Mouse (Mus musculus): ENCODE results near the gene 1810043G02Rik. TPM values are rescaled to one million over a fixed set of nuclear protein-coding genes. Genes with fewer than 3 reads are reported as not detected.

Gene 1810043G02Rik
- polyA plus RNA-seq, 1 experiment, result 14.6 TPM

DNA sequence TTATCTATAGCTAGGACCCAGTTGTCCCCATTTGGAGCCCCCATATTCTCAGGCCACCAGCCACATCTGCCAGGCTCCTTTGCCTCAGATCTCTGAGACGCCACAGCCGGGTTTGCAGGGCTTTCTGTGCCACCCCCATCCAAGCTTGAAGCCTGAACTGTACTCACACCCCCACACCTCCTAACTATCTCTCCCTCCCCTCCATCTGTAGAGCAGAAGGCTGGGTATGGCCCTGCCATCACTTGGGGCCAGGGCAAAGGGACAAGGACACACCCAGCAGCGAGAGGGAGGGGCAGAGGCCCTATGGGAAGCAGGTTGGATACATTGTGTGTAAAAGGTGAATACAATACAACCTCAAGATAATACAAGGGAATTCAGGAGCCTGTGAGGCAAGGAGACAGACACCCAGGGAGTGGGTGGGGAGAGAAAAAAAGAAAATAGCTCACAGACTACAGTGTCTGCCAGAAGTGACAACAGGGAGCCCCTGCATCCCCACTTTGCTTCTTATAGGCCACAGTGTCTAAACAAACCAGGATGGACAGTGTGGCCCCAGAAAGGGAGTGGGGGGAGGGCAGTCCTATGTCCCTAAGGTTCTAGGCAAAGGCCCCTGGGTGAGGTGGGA is 26.3 kb downstream of the 1810043G02Rik start:
- peaks cover 21% of the 10 kb centered on the region for H3K36me3 ChIP-seq (ENCODE audit: control insufficient read depth, insufficient read depth)

DNA sequence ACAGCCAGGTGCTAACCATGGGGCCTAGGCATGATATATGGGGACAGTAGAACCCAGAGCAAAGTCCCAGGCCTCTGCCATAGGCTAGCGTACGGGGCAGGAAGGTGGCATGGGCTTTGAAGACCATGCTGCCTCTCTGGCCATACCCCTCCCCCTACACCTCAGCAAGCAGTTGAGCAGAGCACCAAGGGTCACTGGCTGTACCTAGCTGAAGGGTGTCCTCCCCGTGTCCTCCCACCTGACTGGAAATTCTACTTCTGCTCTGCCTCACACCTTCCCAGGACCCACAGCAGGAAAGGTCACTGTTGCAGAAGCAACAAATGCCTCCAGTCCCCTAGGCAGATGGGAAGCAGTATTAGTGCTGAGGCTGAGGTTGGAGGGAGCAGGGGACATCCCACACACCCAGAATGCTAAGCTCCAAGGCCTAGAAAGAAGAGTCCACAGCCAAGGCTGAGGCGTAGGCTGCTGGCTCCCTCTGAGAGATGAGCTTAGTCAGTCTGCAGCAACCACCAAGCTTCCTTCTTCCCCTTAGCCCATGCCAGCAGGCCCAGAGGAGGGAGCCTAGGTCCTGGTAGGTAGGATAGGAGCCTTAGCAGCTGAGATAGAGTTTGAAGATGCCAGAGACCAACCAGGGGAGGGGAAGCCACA is 27.6 kb downstream of the 1810043G02Rik start:
- Histone ChIP-seq H3K36me3 (ENCODE audit: control insufficient read depth, insufficient read depth) (peaks cover 11% of the 10 kb centered on the region), H3K4me3 (ENCODE audit: insufficient read depth, poor library complexity, severe bottlenecking) (no peak overlapping the region), H3K79me2 (ENCODE audit: control insufficient read depth, insufficient read depth) (peaks cover 37% of the 10 kb centered on the region), H3K27me3 (ENCODE audit: control insufficient read depth, insufficient read depth, insufficient read length) (no peaks in the 10 kb centered on the region), H3ac (ENCODE audit: control insufficient read depth, insufficient read length, low read depth) (no peak overlapping the region), H3K79me3 (ENCODE audit: low read depth) (peaks cover 8% of the 10 kb centered on the region)
- no peak for TF ChIP-seq FOSL1 (IDR thresholded peaks at IDR 0.05; ENCODE audit: insufficient read depth, low read length, poor library complexity, severe bottlenecking)
- no peak for TF ChIP-seq CEBPB (IDR thresholded peaks at IDR 0.05; ENCODE audit: low read depth)
- TF ChIP-seq MAX (IDR thresholded peaks at IDR 0.05), result no peak
- TF ChIP-seq CTCF (IDR thresholded peaks at IDR 0.05; ENCODE audit: control insufficient read depth, insufficient read depth, insufficient read length), result no peak
- no peak for TF ChIP-seq MYOD1 (IDR thresholded peaks at IDR 0.05; ENCODE audit: control insufficient read depth, insufficient read length, low read depth)
- TF ChIP-seq USF1 (IDR thresholded peaks at IDR 0.05; ENCODE audit: low read depth), result no peak

More for the DNA sequence above, 26.3 kb downstream of the 1810043G02Rik start:
- TF ChIP-seq CEBPB (IDR thresholded peaks at IDR 0.05; ENCODE audit: low read depth) (no peak), MYOD1 (IDR thresholded peaks at IDR 0.05; ENCODE audit: control insufficient read depth, insufficient read length, low read depth) (no peak), CTCF (IDR thresholded peaks at IDR 0.05; ENCODE audit: control insufficient read depth, insufficient read depth, insufficient read length) (no peak), USF1 (IDR thresholded peaks at IDR 0.05; ENCODE audit: low read depth) (no peak), FOSL1 (IDR thresholded peaks at IDR 0.05; ENCODE audit: insufficient read depth, low read length, poor library complexity, severe bottlenecking) (no peak), MYOG (IDR thresholded peaks at IDR 0.05; ENCODE audit: control insufficient read depth, extremely low read depth, insufficient read length) (no peak), MAX (IDR thresholded peaks at IDR 0.05) (no peak)
- Histone ChIP-seq H3K79me2 (ENCODE audit: control insufficient read depth, insufficient read depth) (peaks cover 37% of the 10 kb centered on the region), H3K79me3 (ENCODE audit: low read depth) (peaks cover 8% of the 10 kb centered on the region), H3K4me3 (ENCODE audit: insufficient read depth, poor library complexity, severe bottlenecking) (no peak overlapping the region), H3ac (ENCODE audit: control insufficient read depth, insufficient read length, low read depth) (no peak overlapping the region), H3K27me3 (ENCODE audit: control insufficient read depth, insufficient read depth, insufficient read length) (no peaks in the 10 kb centered on the region)

DNA sequence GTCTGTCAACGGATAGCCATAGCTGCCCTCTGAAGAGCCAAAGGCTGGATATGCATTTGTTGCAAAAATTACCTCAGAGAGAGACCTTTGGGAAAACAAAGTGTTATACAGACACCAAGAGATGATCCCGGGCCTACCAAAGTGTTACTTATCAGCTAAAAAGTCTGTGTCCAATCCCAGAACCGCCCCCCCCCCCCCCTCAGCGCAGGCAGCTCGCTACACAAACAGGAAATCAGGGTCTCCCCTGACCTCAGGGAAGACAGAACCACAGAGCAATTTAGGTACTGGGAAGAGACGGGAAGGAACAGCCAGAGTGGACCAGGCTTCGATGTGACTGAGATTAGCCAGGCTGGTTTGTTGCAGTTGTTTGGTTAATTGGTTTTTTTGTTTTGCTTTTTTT is 28.9 kb downstream of the 1810043G02Rik start:
- TF ChIP-seq CEBPB (IDR thresholded peaks at IDR 0.05; ENCODE audit: low read depth) (no peak), CTCF (IDR thresholded peaks at IDR 0.05; ENCODE audit: control insufficient read depth, insufficient read depth, insufficient read length) (no peak), USF1 (IDR thresholded peaks at IDR 0.05; ENCODE audit: low read depth) (no peak), MAX (IDR thresholded peaks at IDR 0.05) (no peak), MYOD1 (IDR thresholded peaks at IDR 0.05; ENCODE audit: control insufficient read depth, insufficient read length, low read depth) (no peak), MYOG (IDR thresholded peaks at IDR 0.05; ENCODE audit: control insufficient read depth, extremely low read depth, insufficient read length) (no peak), FOSL1 (IDR thresholded peaks at IDR 0.05; ENCODE audit: insufficient read depth, low read length, poor library complexity, severe bottlenecking) (no peak)
- Histone ChIP-seq H3K79me3 (ENCODE audit: low read depth) (peaks cover 8% of the 10 kb centered on the region), H3ac (ENCODE audit: control insufficient read depth, insufficient read length, low read depth) (no peak overlapping the region), H3K27me3 (ENCODE audit: control insufficient read depth, insufficient read depth, insufficient read length) (no peaks in the 10 kb centered on the region), H3K79me2 (ENCODE audit: control insufficient read depth, insufficient read depth) (peaks cover 37% of the 10 kb centered on the region), H3K36me3 (ENCODE audit: control insufficient read depth, insufficient read depth) (peaks cover 7% of the 10 kb centered on the region), H3K4me3 (ENCODE audit: insufficient read depth, poor library complexity, severe bottlenecking) (no peak overlapping the region)

DNA sequence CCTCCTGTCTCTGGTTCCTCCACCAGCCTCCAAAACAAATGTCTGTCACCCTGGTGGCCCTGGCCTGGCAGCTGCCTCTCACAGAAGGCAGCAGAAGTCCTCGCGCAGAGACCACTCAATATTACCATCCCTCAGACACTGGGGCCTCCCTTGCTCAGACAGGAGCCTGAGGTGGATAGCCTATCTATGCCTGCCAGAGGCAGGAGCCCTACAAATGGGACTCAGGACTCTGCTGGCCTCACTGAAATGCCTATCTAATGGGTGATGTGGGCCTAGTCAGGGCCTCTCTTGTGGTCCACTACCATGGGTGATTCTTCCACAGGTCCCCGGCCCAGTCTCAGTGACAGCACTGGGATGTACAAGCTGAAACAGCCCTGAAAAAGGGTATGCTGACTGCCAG is 29.8 kb downstream of the 1810043G02Rik start:
- H3K4me3 ChIP-seq (ENCODE audit: insufficient read depth, poor library complexity, severe bottlenecking), result no peak overlapping the region
- TF ChIP-seq MAX (IDR thresholded peaks at IDR 0.05) (no peak), CTCF (IDR thresholded peaks at IDR 0.05; ENCODE audit: control insufficient read depth, insufficient read depth, insufficient read length) (no peak), FOSL1 (IDR thresholded peaks at IDR 0.05; ENCODE audit: insufficient read depth, low read length, poor library complexity, severe bottlenecking) (no peak), MYOG (IDR thresholded peaks at IDR 0.05; ENCODE audit: control insufficient read depth, extremely low read depth, insufficient read length) (no peak), CEBPB (IDR thresholded peaks at IDR 0.05; ENCODE audit: low read depth) (no peak), USF1 (IDR thresholded peaks at IDR 0.05; ENCODE audit: low read depth) (no peak), MYOD1 (IDR thresholded peaks at IDR 0.05; ENCODE audit: control insufficient read depth, insufficient read length, low read depth) (no peak)
- peak overlapping the region; percentile 16 for H3ac ChIP-seq (ENCODE audit: control insufficient read depth, insufficient read length, low read depth)
- no peaks in the 10 kb centered on the region for H3K27me3 ChIP-seq (ENCODE audit: control insufficient read depth, insufficient read depth, insufficient read length)
- H3K79me2 ChIP-seq (ENCODE audit: control insufficient read depth, insufficient read depth), result peaks cover 37% of the 10 kb centered on the region
- no peaks in the 10 kb centered on the region for H3K36me3 ChIP-seq (ENCODE audit: control insufficient read depth, insufficient read depth)
- H3K79me3 ChIP-seq (ENCODE audit: low read depth), result peaks cover 8% of the 10 kb centered on the region

DNA sequence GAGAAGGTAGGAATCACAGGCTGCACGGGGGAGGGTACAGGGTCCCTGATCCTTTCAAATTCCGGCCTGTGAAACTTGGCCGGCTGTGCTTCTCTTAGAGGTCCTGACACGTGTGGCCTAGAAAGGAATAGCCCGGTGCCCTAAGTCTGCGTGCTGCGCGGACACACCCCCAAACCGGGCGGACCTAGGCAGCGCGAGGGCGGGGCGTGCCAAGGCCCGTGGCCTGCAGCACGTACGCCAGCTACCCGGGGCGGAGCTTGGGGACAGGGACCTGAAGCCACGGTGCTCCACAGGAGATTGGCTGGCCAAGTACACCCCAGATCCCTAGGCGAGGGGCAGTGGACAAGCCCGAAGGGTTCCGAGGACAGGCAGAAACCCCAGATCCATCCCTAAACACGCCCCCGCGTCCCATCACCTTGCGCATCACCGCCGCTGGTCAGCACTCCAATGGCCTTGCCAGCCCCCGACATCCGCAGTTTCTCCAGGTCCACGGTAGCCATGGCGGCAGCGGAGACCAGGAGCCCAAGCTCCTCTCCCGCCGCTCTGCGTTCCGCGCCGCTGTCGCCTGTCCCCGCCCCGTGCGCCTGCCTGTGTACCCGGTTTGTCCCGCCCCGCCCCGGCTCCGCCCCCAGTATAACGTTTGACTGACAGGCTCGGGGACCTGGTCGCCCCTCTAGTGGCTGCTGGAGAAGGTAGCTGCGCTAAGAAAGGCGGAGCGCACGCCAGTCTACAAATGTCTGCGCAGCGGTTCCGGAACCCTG is 31.0 kb downstream of the 1810043G02Rik start:
- H3K79me3 ChIP-seq (ENCODE audit: low read depth), result peaks cover 8% of the 10 kb centered on the region
- peaks cover 37% of the 10 kb centered on the region for H3K79me2 ChIP-seq (ENCODE audit: control insufficient read depth, insufficient read depth)
- H3K4me3 ChIP-seq (ENCODE audit: insufficient read depth, poor library complexity, severe bottlenecking), result peak overlapping the region; percentile 91
- H3K36me3 ChIP-seq (ENCODE audit: control insufficient read depth, insufficient read depth), result no peaks in the 10 kb centered on the region
- H3K27me3 ChIP-seq (ENCODE audit: control insufficient read depth, insufficient read depth, insufficient read length), result no peaks in the 10 kb centered on the region
- H3ac ChIP-seq (ENCODE audit: control insufficient read depth, insufficient read length, low read depth), result peak overlapping the region; percentile 89
- TF ChIP-seq USF1 (IDR thresholded peaks at IDR 0.05; ENCODE audit: low read depth), result no peak
- peak; percentile 89 for TF ChIP-seq MAX (IDR thresholded peaks at IDR 0.05)
- TF ChIP-seq CTCF (IDR thresholded peaks at IDR 0.05; ENCODE audit: control insufficient read depth, insufficient read depth, insufficient read length), result no peak
- TF ChIP-seq FOSL1 (IDR thresholded peaks at IDR 0.05; ENCODE audit: insufficient read depth, low read length, poor library complexity, severe bottlenecking), result no peak
